Mouse (Mus musculus): ENCODE data around the gene Ikzf3. TPM values are rescaled to one million over a fixed set of nuclear protein-coding genes. Genes with fewer than 3 reads are reported as not detected.

Gene Ikzf3
- polyA plus RNA-seq, 1 experiment = 10.1 TPM

GRCm38 (mm10) chr11:98540319-98540718 is 5.5 kb downstream of the Ikzf3 start:
- H3K4me1 ChIP-seq (ENCODE audit: control insufficient read depth, insufficient read depth, low read length) = no peaks in the 10 kb centered on the region
- no peak for TF ChIP-seq POLR2A (IDR thresholded peaks at IDR 0.05; ENCODE audit: borderline replicate concordance, extremely low read depth, low read depth, low read length)
- 0 out of 2 replicates have a peak, but pooled peaks have one; percentile 13 for TF ChIP-seq CTCF (IDR thresholded peaks at IDR 0.05; ENCODE audit: insufficient read depth, low read length)
- 77% methylated on average over 5 of the region's 5 CpGs for WGBS
- no peak overlapping the region for H3K4me3 ChIP-seq (replicated peaks; ENCODE audit: extremely low read depth, low read depth, low read length)
- DNase-seq = no peak

DNA sequence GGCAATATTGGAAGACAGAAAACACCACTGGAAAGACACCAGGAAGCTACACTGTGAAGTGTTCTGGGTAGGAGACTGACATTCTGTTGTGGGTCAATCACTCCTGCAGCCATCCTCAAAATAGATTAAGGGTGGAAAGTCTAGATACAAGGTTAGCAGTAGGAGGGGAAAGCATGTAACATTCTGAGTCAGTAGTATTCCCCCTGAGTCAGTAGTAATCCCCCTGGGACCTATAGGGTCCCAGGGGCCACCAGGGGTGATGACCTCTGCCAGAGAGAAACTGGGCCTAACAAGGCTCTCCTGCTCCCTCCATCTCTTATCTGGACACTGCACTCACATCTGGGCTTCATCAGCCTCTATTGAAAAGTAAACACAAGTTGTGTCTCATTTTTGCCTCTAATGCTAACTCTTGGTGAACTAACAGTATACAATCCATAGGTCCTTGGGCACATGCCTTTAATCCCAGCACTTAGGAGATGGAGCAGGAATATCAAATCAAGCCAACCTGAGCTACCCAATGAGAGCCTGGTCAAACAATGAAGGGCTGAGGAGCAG is 8.3 kb downstream of the Ikzf3 start:
- Histone ChIP-seq H3K4me1 (ENCODE audit: control insufficient read depth, insufficient read depth, low read length) (no peaks in the 10 kb centered on the region), H3K4me3 (replicated peaks; ENCODE audit: extremely low read depth, low read depth, low read length) (no peak overlapping the region)
- DNase-seq = no peak
- TF ChIP-seq CTCF (IDR thresholded peaks at IDR 0.05; ENCODE audit: insufficient read depth, low read length) (no peak), POLR2A (IDR thresholded peaks at IDR 0.05; ENCODE audit: borderline replicate concordance, extremely low read depth, low read depth, low read length) (no peak)

GRCm38 (mm10) chr11:98526824-98527461 is 18.9 kb downstream of the Ikzf3 start:
- WGBS = 77% methylated on average over 10 of the region's 10 CpGs
- TF ChIP-seq POLR2A (IDR thresholded peaks at IDR 0.05; ENCODE audit: borderline replicate concordance, extremely low read depth, low read depth, low read length) (no peak), CTCF (IDR thresholded peaks at IDR 0.05; ENCODE audit: insufficient read depth, low read length) (no peak)

DNA sequence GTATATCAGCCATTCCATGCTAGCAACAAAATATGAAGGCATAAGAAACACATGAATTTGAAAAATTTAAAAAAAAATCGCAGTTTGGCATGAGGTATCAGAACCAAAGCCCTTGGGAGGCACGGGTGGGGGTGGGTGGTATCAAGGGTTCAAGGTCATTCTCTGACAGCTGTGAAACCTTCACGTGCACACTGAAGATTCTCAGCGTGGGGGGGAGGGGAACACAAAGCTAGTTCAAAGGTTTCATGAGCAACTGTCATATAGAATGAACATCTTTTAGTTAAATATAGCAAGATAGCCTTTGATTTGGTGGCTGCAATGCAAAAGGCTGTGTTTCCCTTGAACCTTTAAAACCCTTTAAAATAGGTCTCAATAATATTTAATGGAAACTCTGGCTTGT is 20.7 kb downstream of the Ikzf3 start:
- 42% methylated on average over 4 of the region's 4 CpGs for WGBS
- Histone ChIP-seq H3K4me1 (ENCODE audit: control insufficient read depth, insufficient read depth, low read length) (no peaks in the 10 kb centered on the region), H3K4me3 (replicated peaks; ENCODE audit: extremely low read depth, low read depth, low read length) (no peak overlapping the region)
- DNase-seq = no peak
- TF ChIP-seq CTCF (IDR thresholded peaks at IDR 0.05; ENCODE audit: insufficient read depth, low read length) = no peak
- no peak for TF ChIP-seq POLR2A (IDR thresholded peaks at IDR 0.05; ENCODE audit: borderline replicate concordance, extremely low read depth, low read depth, low read length)

More at GRCm38 (mm10) chr11:98526824-98527461, 18.9 kb downstream of the Ikzf3 start:
- Histone ChIP-seq H3K4me1 (ENCODE audit: control insufficient read depth, insufficient read depth, low read length) (no peaks in the 10 kb centered on the region), H3K4me3 (replicated peaks; ENCODE audit: extremely low read depth, low read depth, low read length) (no peak overlapping the region)
- no peak for DNase-seq

- Histone ChIP-seq H3K4me3 (replicated peaks; ENCODE audit: extremely low read depth, low read depth, low read length) (no peak overlapping the region), H3K4me1 (ENCODE audit: control insufficient read depth, insufficient read depth, low read length) (no peaks in the 10 kb centered on the region)
- WGBS = 35% methylated on average over 10 of the region's 10 CpGs
- DNase-seq = no peak
- TF ChIP-seq CTCF (IDR thresholded peaks at IDR 0.05; ENCODE audit: insufficient read depth, low read length) (no peak), POLR2A (IDR thresholded peaks at IDR 0.05; ENCODE audit: borderline replicate concordance, extremely low read depth, low read depth, low read length) (no peak)
Measured at GRCm38 (mm10) chr11:98520468-98520867, 25.4 kb downstream of the Ikzf3 start.

DNA sequence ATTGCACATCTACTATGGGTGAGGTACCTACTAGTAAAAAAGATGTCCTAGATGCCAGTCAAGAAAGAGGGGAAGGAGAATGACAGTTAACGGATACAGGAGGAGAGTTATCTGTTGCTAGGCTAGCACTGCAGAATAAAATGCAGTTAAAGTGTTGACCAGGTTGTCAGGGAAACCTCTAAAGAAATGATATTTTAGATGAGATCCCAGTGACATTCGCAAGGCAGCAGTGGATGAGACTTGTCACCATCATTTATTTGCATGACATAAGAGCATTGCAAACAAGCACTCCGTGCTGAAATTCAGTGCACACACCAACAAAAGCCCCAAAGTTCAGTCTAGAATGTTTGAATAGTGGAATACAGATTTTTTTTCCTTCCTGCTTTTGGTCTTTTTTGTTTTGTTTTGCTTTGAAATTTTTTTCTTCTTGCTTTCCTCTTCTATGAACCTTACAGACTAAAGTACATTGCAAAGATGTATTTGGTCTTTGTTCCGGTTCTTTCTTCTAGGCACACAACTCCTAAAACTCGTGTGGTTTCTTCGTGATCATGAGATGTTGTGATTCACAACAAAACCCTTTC is 32.4 kb downstream of the Ikzf3 start:
- no peak for DNase-seq
- 68% methylated on average over 6 of the region's 6 CpGs for WGBS

DNA sequence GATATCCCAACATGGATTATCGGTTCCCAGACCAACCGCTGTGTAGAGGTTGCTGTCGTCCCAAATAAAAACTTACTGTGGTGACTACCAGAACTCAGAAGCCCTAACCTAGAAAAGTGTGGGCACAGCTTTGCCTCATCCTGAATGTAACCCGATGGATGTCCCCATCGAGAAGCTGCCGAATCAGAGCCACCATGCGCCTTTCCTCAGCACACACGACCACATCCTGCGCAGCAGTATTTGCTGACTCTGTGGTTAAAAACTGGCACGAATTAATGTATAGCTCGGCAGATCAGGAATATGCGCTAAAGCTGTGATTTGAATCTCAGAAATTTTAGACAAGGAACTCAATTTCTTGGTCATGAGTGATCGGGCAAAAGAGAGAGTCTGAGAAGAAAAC is 33.0 kb downstream of the Ikzf3 start:
- H3K4me1 ChIP-seq (ENCODE audit: control insufficient read depth, insufficient read depth, low read length) = no peaks in the 10 kb centered on the region
- no peak overlapping the region for H3K4me3 ChIP-seq (replicated peaks; ENCODE audit: extremely low read depth, low read depth, low read length)
- DNase-seq = no peak
- TF ChIP-seq POLR2A (IDR thresholded peaks at IDR 0.05; ENCODE audit: borderline replicate concordance, extremely low read depth, low read depth, low read length) = no peak
- no peak for TF ChIP-seq CTCF (IDR thresholded peaks at IDR 0.05; ENCODE audit: insufficient read depth, low read length)
- 87% methylated on average over 13 of the region's 13 CpGs for WGBS

More for the DNA sequence above, 32.4 kb downstream of the Ikzf3 start:
- TF ChIP-seq CTCF (IDR thresholded peaks at IDR 0.05; ENCODE audit: insufficient read depth, low read length) (no peak), POLR2A (IDR thresholded peaks at IDR 0.05; ENCODE audit: borderline replicate concordance, extremely low read depth, low read depth, low read length) (no peak)
- no peak overlapping the region for H3K4me3 ChIP-seq (replicated peaks; ENCODE audit: extremely low read depth, low read depth, low read length)
- no peaks in the 10 kb centered on the region for H3K4me1 ChIP-seq (ENCODE audit: control insufficient read depth, insufficient read depth, low read length)

- 64% methylated on average over 8 of the region's 8 CpGs for WGBS
- no peak for TF ChIP-seq CTCF (IDR thresholded peaks at IDR 0.05; ENCODE audit: insufficient read depth, low read length)
- no peak for TF ChIP-seq POLR2A (IDR thresholded peaks at IDR 0.05; ENCODE audit: borderline replicate concordance, extremely low read depth, low read depth, low read length)
- Histone ChIP-seq H3K4me1 (ENCODE audit: control insufficient read depth, insufficient read depth, low read length) (no peaks in the 10 kb centered on the region), H3K4me3 (replicated peaks; ENCODE audit: extremely low read depth, low read depth, low read length) (no peak overlapping the region)
- no peak for DNase-seq
Measured at GRCm38 (mm10) chr11:98510125-98510524, 35.7 kb downstream of the Ikzf3 start.

GRCm38 (mm10) chr11:98509434-98509833 is 36.4 kb downstream of the Ikzf3 start:
- TF ChIP-seq CTCF (IDR thresholded peaks at IDR 0.05; ENCODE audit: insufficient read depth, low read length) (no peak), POLR2A (IDR thresholded peaks at IDR 0.05; ENCODE audit: borderline replicate concordance, extremely low read depth, low read depth, low read length) (no peak)
- WGBS = 48% methylated on average over 7 of the region's 7 CpGs
- DNase-seq = no peak

GRCm38 (mm10) chr11:98504926-98505325 is 40.9 kb downstream of the Ikzf3 start:
- 59% methylated on average over 3 of the region's 3 CpGs for WGBS
- Histone ChIP-seq H3K4me3 (replicated peaks; ENCODE audit: extremely low read depth, low read depth, low read length) (no peak overlapping the region), H3K4me1 (ENCODE audit: control insufficient read depth, insufficient read depth, low read length) (no peaks in the 10 kb centered on the region)
- no peak for DNase-seq
- TF ChIP-seq CTCF (IDR thresholded peaks at IDR 0.05; ENCODE audit: insufficient read depth, low read length) = no peak
- TF ChIP-seq POLR2A (IDR thresholded peaks at IDR 0.05; ENCODE audit: borderline replicate concordance, extremely low read depth, low read depth, low read length) = no peak

More at GRCm38 (mm10) chr11:98509434-98509833, 36.4 kb downstream of the Ikzf3 start:
- H3K4me3 ChIP-seq (replicated peaks; ENCODE audit: extremely low read depth, low read depth, low read length) = no peak overlapping the region
- no peaks in the 10 kb centered on the region for H3K4me1 ChIP-seq (ENCODE audit: control insufficient read depth, insufficient read depth, low read length)

All from lung, adult 2 months (tissue).